Mouse (Mus musculus) olfactory bulb, adult 2 months (tissue): ENCODE data around the gene Odf3l1. TPM values are rescaled to one million over a fixed set of nuclear protein-coding genes. Genes with fewer than 3 reads are reported as not detected.

Experiments
- H3K27ac ChIP-seq: fragments of 200-500 bp; 2 replicates; pipeline ENCODE4 v1.5.1; 2012; ENCODE audit warnings: low read depth, low read length; ENCODE audit not compliant: insufficient read depth
- H3K4me1 ChIP-seq: fragments of 200-500 bp; 2 replicates; pipeline ENCODE4 v1.6.1; 2012; ENCODE audit warnings: low read length; ENCODE audit not compliant: control insufficient read depth, insufficient read depth
- H3K4me3 ChIP-seq: fragments of 200-500 bp; 2 replicates; pipeline ENCODE4 v1.5.1; 2012; ENCODE audit warnings: mild to moderate bottlenecking, low read depth, low read length, moderate library complexity; ENCODE audit not compliant: insufficient read depth
- CTCF ChIP-seq: fragments of 200-500 bp; IDR thresholded peaks from 2 replicates; pipeline ENCODE4 v1.5.1; 2012; ENCODE audit warnings: low read depth, mild to moderate bottlenecking, low read length, moderate library complexity; ENCODE audit not compliant: insufficient read depth
- POLR2A ChIP-seq: fragments of 200-500 bp; IDR thresholded peaks from 2 replicates; pipeline ENCODE4 v1.6.1; 2012; ENCODE audit warnings: mild to moderate bottlenecking, low read depth, low read length, moderate library complexity; ENCODE audit not compliant: insufficient read depth
- WGBS: fragments of 180-500 bp; shearing (Covaris S2); methylation state at CpG from one replicate; pipeline ENCODE4 v1.1.7; 2018; 5-methylcytosine and 5-hydroxymethylcytosine counted together
- polyA plus RNA-seq: library from polyadenylated mRNA; stranded (reverse); fragments of >200 nt; gene quantifications from 2 replicates; pipeline ENCODE4 v1.2.4, GENCODE M21; 2012; ENCODE audit warnings: low replicate concordance; ENCODE audit not compliant: missing spikeins, insufficient read depth, insufficient read length

Odf3l1 gene
- polyA plus RNA-seq, 1 experiment, result not detected

- no peak for TF ChIP-seq CTCF
- no peak for TF ChIP-seq POLR2A
- H3K4me1 ChIP-seq, result peaks cover 64% of the 10 kb centered on the region
- H3K27ac ChIP-seq, result peak overlapping the region; percentile 20
- WGBS, result 32% methylated on average over 1 of the region's 1 CpGs
- H3K4me3 ChIP-seq, result no peak overlapping the region
These were observed 8.6 kb upstream of the Odf3l1 start for GRCm38 (mm10) chr9:56873097-56873496.

- peaks cover 68% of the 10 kb centered on the region for H3K4me1 ChIP-seq
- no peak for TF ChIP-seq POLR2A
- no peak for TF ChIP-seq CTCF
- no peak overlapping the region for H3K4me3 ChIP-seq
- 83% methylated on average over 5 of the region's 5 CpGs for WGBS
- H3K27ac ChIP-seq, result no peak overlapping the region; the same call in 1 of the 2 replicates
These were observed 7.8 kb upstream of the Odf3l1 start for GRCm38 (mm10) chr9:56872105-56872903.

DNA sequence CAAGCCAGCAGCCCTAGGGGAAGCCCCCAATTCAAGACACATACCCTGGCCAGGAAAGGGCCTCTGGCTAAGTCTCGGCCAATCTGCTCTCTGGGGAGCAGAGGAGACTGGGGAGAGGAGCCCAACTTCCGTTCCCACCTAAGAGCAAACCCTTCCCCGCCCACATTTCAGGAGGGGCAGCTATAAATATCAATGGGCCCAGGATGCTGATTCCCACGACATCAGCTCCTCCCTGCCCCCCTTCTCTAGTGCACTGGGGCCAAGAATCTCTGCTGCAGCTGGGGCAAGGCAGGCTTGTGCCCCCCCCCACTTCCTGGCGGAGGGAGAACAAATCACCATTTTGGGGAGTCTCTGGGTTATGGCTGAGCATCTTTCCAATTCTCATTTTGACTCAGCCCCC is 6.7 kb upstream of the Odf3l1 start:
- H3K27ac ChIP-seq, result no peak overlapping the region
- peaks cover 58% of the 10 kb centered on the region for H3K4me1 ChIP-seq
- TF ChIP-seq CTCF (no peak), POLR2A (no peak)
- 43% methylated on average over 5 of the region's 5 CpGs for WGBS
- H3K4me3 ChIP-seq, result no peak overlapping the region

DNA sequence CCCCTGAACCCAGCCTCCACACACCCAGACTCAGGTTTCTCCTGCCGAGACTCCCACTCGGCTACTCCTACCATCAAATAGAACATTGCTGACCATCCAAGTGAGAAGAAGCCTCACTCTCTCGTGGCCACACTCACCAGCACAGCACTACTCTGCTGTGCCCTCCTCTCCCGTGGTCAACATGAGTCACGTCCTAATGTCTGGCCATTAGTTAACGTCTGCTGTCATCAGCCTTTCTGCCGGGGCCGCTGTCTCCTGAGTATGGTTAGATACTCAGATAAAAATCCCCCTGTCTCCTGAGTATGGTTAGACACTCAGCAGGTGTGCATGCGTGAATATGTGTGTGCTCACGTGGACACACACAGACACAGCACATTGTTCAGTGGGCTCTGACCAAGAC is 6.3 kb upstream of the Odf3l1 start:
- Histone ChIP-seq H3K27ac (no peak overlapping the region), H3K4me1 (peaks cover 54% of the 10 kb centered on the region), H3K4me3 (no peak overlapping the region)
- WGBS, result 75% methylated on average over 10 of the region's 10 CpGs
- TF ChIP-seq CTCF, result no peak
- TF ChIP-seq POLR2A, result no peak

DNA sequence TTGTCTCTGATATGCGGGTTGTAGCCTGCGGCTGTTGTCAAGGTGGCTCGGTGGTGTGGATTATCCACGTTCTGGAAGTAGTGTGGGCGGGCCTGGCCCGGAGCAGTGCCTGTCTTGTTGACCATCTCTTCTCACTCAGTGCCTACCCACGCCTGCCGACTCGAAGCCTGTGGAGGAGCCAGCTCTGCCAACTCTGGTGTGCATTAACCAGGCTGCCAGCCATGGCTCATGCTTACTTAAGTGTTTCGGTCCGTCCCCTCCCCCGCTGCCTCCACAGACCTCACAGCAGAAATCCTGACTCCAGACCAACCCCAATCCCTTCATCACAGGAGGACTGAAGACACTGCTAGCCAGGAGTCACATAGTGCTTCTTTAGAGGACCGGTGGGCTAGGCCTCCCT is 5.1 kb upstream of the Odf3l1 start:
- Histone ChIP-seq H3K4me3 (no peak overlapping the region), H3K27ac (no peak overlapping the region), H3K4me1 (peaks cover 59% of the 10 kb centered on the region)
- WGBS, result 65% methylated on average over 13 of the region's 13 CpGs
- no peak for TF ChIP-seq POLR2A
- no peak for TF ChIP-seq CTCF

GRCm38 (mm10) chr9:56868292-56868691 is 3.8 kb upstream of the Odf3l1 start:
- TF ChIP-seq POLR2A (no peak), CTCF (no peak)
- peaks cover 55% of the 10 kb centered on the region for H3K4me1 ChIP-seq
- WGBS, result 65% methylated on average over 6 of the region's 6 CpGs
- no peak overlapping the region for H3K27ac ChIP-seq
- no peak overlapping the region for H3K4me3 ChIP-seq

- no peak for TF ChIP-seq CTCF
- no peak for TF ChIP-seq POLR2A
- Histone ChIP-seq H3K4me3 (no peak overlapping the region), H3K4me1 (peaks cover 40% of the 10 kb centered on the region), H3K27ac (no peak overlapping the region)
- WGBS, result 92% methylated on average over 5 of the region's 5 CpGs
These were observed 2.0 kb upstream of the Odf3l1 start for GRCm38 (mm10) chr9:56866430-56866829.

DNA sequence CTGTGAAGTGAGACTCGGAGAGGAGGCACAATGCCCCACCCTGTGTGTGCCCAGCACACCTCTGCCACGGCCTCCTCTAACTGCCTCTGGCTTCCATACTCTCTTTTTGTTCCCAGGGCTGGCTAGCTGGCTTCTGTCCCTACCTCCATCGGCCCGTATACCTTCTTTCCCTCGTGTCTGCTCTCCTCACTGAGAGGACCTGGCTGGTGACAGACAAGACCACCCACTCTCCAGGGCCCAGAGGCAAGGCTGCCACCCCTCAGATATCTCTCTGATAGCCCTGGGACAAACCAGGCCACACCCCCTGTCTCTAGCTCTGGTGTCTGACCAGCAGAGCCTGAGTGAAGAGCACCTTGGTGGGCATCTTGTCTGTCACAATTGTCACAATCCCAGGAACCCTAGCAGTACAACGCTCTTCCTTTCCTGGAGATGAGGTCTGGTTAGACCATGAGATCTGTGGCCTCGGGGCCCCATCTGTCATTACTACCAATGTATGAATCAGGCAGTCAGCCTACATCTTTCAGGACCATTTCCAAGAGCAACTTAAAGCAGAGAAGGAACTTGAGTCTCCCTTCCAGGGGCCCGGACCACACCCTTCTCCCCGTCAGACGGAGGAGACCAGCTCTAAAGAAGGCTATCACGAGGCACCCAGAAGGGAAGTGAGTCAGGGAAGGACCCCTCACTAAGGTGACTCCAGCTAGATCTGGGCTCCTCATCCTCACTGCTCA is 1.4 kb upstream of the Odf3l1 start:
- 90% methylated on average over 11 of the region's 11 CpGs for WGBS
- no peak overlapping the region for H3K27ac ChIP-seq
- no peak overlapping the region for H3K4me3 ChIP-seq
- H3K4me1 ChIP-seq, result peaks cover 34% of the 10 kb centered on the region
- TF ChIP-seq CTCF (no peak), POLR2A (no peak)

- 19% methylated on average over 24 of the region's 24 CpGs for WGBS
- TF ChIP-seq CTCF, result no peak
- no peak for TF ChIP-seq POLR2A
- Histone ChIP-seq H3K27ac (no peak within 1 kb of the TSS), H3K4me1 (peaks cover 30% of the 10 kb centered on the region), H3K4me3 (peak within 1 kb of the TSS; percentile 18)
These were observed 353 bp upstream of the Odf3l1 start, which contains the start of gene Cspg4 for GRCm38 (mm10) chr9:56864832-56865231. Gene Cspg4 (plus strand): TSS chr9:56865033.
